Mouse (Mus musculus): Measurements from ENCODE around the gene Taf13.
"Not testable (repeated sequence)": the region's sequence is repeated elsewhere in the genome, so short reads cannot be mapped to it uniquely, and the experiment has no call there.

Taf13 gene

GRCm38 (mm10) chr3:108571443-108572294, at the start of gene Taf13:
Gene Taf13, plus strand, starts transcription at chr3:108571698.
- peak; percentile 97 for DNase-seq (ENCODE audit: low read depth, low spot score)

- DNase-seq (ENCODE audit: low read depth, low spot score) = no peak
Observed at GRCm38 (mm10) chr3:108523415-108523814, 48.1 kb upstream of the Taf13 start.

- DNase-seq (ENCODE audit: low read depth, low spot score) = no peak
Observed at GRCm38 (mm10) chr3:108528489-108528888, 43.0 kb upstream of the Taf13 start.

- no peak for DNase-seq (ENCODE audit: low read depth, low spot score)
Observed at GRCm38 (mm10) chr3:108533114-108533885, 38.2 kb upstream of the Taf13 start.

- no peak for DNase-seq (ENCODE audit: low read depth, low spot score)
Observed at GRCm38 (mm10) chr3:108533951-108534350, 37.5 kb upstream of the Taf13 start, which contains the start of gene 1700013F07Rik. Gene 1700013F07Rik, plus strand, starts transcription at chr3:108534150.

GRCm38 (mm10) chr3:108535896-108536516, 35.5 kb upstream of the Taf13 start:
- no peak for DNase-seq (ENCODE audit: low read depth, low spot score)

GRCm38 (mm10) chr3:108536517-108537260, 34.8 kb upstream of the Taf13 start, which contains the start of gene 5330417C22Rik:
Gene 5330417C22Rik, minus strand, starts transcription at chr3:108536536.
- peak; percentile 33 for DNase-seq (ENCODE audit: low read depth, low spot score)

GRCm38 (mm10) chr3:108537303-108537702, 34.2 kb upstream of the Taf13 start:
- peak; percentile 91 for DNase-seq (ENCODE audit: low read depth, low spot score)

GRCm38 (mm10) chr3:108542299-108542698, 29.2 kb upstream of the Taf13 start:
- no peak for DNase-seq (ENCODE audit: low read depth, low spot score)

GRCm38 (mm10) chr3:108554111-108554561, 17.4 kb upstream of the Taf13 start:
- DNase-seq (ENCODE audit: low read depth, low spot score) = peak; percentile 20

GRCm38 (mm10) chr3:108554587-108555312, 16.7 kb upstream of the Taf13 start:
- peak; percentile 95 for DNase-seq (ENCODE audit: low read depth, low spot score)

GRCm38 (mm10) chr3:108557888-108558287, 13.6 kb upstream of the Taf13 start:
- DNase-seq (ENCODE audit: low read depth, low spot score) = no peak

GRCm38 (mm10) chr3:108562133-108562730, 9.3 kb upstream of the Taf13 start, which contains the start of gene Tmem167b:
Gene Tmem167b, minus strand, starts transcription at chr3:108562466.
- peak; percentile 99 for DNase-seq (ENCODE audit: low read depth, low spot score)

- DNase-seq (ENCODE audit: low read depth, low spot score) = no peak
Observed at GRCm38 (mm10) chr3:108562777-108563271, 8.7 kb upstream of the Taf13 start.

GRCm38 (mm10) chr3:108563309-108563708, 8.2 kb upstream of the Taf13 start:
- peak; percentile 81 for DNase-seq (ENCODE audit: low read depth, low spot score)

GRCm38 (mm10) chr3:108567990-108568877, 3.3 kb upstream of the Taf13 start:
- no peak for DNase-seq (ENCODE audit: low read depth, low spot score)

- DNase-seq (ENCODE audit: low read depth, low spot score) = not testable (repeated sequence)
Observed at GRCm38 (mm10) chr3:108569636-108570035, 1.9 kb upstream of the Taf13 start.

- no peak for DNase-seq (ENCODE audit: low read depth, low spot score)
Observed at GRCm38 (mm10) chr3:108570813-108571212, 685 bp upstream of the Taf13 start.

Measured in forelimb bud, embryonic 11.5 days (tissue).